Mouse (Mus musculus) lung, embryonic 14.5 days (tissue): Measurements from ENCODE around the gene Dmac1. TPM values are rescaled to one million over a fixed set of nuclear protein-coding genes. Genes with fewer than 3 reads are reported as not detected.

Source experiments
- ATAC-seq: fragments of 200-750 bp; cut with Nextera tagmentation; 2 replicates; pipeline ENCODE4 v1.8.0; 2017; ENCODE audit warnings: mild to moderate bottlenecking, moderate TSS enrichment, moderate library complexity; ENCODE audit not compliant: insufficient read depth
- DNase-seq: peaks from one replicate; pipeline ENCODE4 v3.0.0-alpha.2; 2015
- H3K27ac ChIP-seq: fragments of 300-500 bp; sonication (generic); 2 replicates; pipeline ENCODE4 v1.5.1; 2014; ENCODE audit warnings: low read depth, mild to moderate bottlenecking, moderate library complexity
- H3K27me3 ChIP-seq: fragments of 300-500 bp; sonication (generic); 2 replicates; pipeline ENCODE4 v1.6.1; 2014; ENCODE audit warnings: low read length, control low read depth; ENCODE audit not compliant: insufficient read depth
- H3K36me3 ChIP-seq: fragments of 300-500 bp; sonication (generic); 2 replicates; pipeline ENCODE4 v1.6.1; 2014; ENCODE audit warnings: control low read depth; ENCODE audit not compliant: insufficient read depth
- H3K4me1 ChIP-seq: fragments of 300-500 bp; sonication (generic); 2 replicates; pipeline ENCODE4 v1.6.1; 2014; ENCODE audit warnings: antibody characterized with exemption, control low read depth; ENCODE audit not compliant: insufficient read depth
- H3K4me2 ChIP-seq: fragments of 300-500 bp; sonication (generic); 2 replicates; pipeline ENCODE4 v1.6.1; 2014; ENCODE audit warnings: mild to moderate bottlenecking
- H3K4me3 ChIP-seq: fragments of 300-500 bp; sonication (generic); 2 replicates; pipeline ENCODE4 v1.5.1; 2014; ENCODE audit warnings: low read depth, low read length
- H3K9ac ChIP-seq: fragments of 300-500 bp; sonication (generic); 2 replicates; pipeline ENCODE4 v1.6.1; 2014
- H3K9me3 ChIP-seq: fragments of 300-500 bp; sonication (generic); 2 replicates; pipeline ENCODE4 v1.6.1; 2016; ENCODE audit warnings: low read depth, low read length, control low read depth
- CTCF ChIP-seq: IDR thresholded peaks from 2 replicates; pipeline ENCODE4 v1.5.1; 2016; ENCODE audit warnings: antibody characterized with exemption, low read depth
- WGBS: fragments of 180-500 bp; shearing (Covaris S2); extraction: QIAGEN DNeasy Blood & Tissue Kit; methylation state at CpG from one replicate; pipeline ENCODE4 v1.1.7; 2014; 5-methylcytosine and 5-hydroxymethylcytosine counted together
- polyA plus RNA-seq: library from polyadenylated mRNA; unstranded; fragments of >200 nt; fragmentation: Nextera tagmentation; extraction: Ambion mirVana; gene quantifications from 2 replicates; pipeline ENCODE4 v1.2.1, GENCODE M21; 2014

Dmac1 gene
- 124 and 125 TPM in 2 replicates for polyA plus RNA-seq

DNA sequence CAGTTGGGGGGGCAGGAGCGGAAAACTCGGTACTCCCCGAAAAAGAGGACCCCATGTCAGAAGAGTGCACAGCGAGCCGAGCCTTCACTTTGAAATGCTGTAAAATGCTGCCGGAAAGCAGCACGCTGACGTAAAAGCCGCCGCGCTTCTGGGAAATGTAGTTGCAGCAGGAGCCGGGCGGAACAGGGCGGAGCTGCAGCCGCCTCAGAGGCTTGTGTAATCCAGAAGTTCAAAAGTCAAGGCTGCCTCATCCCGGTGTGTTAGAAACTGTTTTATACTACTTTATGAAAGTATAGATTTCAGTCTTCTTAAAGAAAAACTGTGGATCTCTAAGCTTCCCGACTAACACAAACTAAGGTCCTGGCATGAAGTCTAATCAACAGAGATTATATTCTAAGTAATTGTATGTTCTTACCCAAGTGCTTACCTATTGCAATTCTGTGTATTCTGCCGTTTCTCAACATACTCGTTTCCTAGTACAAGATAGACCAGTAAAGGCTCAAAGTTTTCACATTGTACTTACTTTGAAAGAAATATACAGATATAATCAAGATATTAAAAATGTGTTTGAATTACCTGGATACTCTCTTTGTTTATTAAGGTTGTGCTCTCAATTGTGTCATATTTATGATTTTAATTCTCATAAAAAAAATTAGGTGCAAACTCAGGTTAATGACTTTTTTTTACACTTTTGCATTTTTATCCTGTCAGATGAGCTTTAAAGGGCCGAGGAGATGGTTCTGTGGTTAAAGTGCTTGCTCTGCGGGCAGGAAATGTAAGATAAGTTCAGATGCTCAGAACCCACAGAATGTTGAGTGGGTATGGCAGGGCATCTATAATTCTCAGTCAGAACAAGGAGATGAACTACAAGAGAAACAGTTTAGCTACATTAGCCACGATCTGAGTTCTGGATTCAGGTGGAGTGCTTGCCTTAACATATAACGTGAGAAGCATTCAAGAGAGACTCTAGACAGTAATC lies at the start of gene Dmac1:
Gene Dmac1 (minus strand): TSS at position 109 of the 979 bp plus-strand sequence.
- Histone ChIP-seq H3K27ac (peak within 1 kb of the TSS; percentile 60; the same call in 1 of the 2 replicates), H3K9ac (peak within 1 kb of the TSS; percentile 91), H3K36me3 (peaks cover 8% of the 10 kb centered on the region; the same call in 1 of the 2 replicates), H3K4me1 (no peaks in the 10 kb centered on the region), H3K27me3 (no peaks in the 10 kb centered on the region), H3K9me3 (peaks cover 2% of the 10 kb centered on the region; the same call in 1 of the 2 replicates), H3K4me3 (peak within 1 kb of the TSS; percentile 76), H3K4me2 (peak within 1 kb of the TSS; percentile 73)
- DNase-seq = peak; percentile 98
- ATAC-seq = peak; percentile 98
- no peak for TF ChIP-seq CTCF
- WGBS = 17% methylated on average over 23 of the region's 23 CpGs

DNA sequence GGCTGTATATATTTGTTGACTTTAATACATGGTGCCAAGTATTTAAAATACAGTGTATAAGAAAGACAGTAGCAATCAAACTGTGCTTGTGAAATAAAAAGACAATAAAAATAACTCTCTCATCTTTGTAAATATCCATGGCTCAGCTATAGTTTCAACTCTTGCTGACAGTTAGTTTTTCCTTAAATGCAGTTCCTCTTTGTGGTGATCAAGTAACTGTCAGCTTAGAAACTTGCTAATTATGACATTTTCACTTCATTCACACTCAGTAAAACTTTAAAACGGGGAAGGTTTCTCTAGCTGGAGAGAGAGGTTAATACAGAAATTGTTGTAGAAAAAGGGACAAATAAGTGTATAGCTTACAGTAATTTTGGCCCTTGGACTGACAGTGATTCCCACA lies 37.3 kb upstream of the Dmac1 start:
- Histone ChIP-seq H3K9ac (no peak overlapping the region), H3K4me3 (no peak overlapping the region), H3K4me2 (no peak overlapping the region), H3K4me1 (no peaks in the 10 kb centered on the region), H3K27me3 (no peaks in the 10 kb centered on the region), H3K27ac (no peak overlapping the region), H3K9me3 (0 out of 2 replicates have a peak, but pooled peaks cover under 1% of the 10 kb centered on the region), H3K36me3 (no peaks in the 10 kb centered on the region)
- no peak for TF ChIP-seq CTCF
- 67% methylated on average over 1 of the region's 1 CpGs for WGBS
- ATAC-seq (no peak), DNase-seq (no peak)

DNA sequence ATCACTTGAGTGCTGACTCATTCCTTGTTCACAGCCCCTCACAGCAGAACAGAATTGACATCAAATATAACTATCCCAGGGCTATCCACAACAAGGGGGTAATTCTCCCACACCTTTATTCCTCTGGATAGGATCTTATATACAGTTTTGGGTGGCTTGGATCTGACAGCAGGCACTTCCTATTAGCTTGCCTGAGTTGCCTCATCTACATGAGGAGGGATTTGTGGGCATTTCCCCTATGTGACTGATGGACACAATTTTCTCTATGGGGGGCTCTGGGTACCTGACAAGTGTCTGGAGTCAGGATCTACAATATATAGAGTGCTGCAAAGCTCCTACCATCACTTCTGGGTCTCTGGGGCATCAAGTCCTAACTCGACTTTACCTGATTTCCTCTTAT lies 36.9 kb upstream of the Dmac1 start:
- Histone ChIP-seq H3K4me2 (no peak overlapping the region), H3K4me1 (no peaks in the 10 kb centered on the region), H3K36me3 (no peaks in the 10 kb centered on the region), H3K9me3 (0 out of 2 replicates have a peak, but pooled peaks cover 3% of the 10 kb centered on the region), H3K27me3 (no peaks in the 10 kb centered on the region), H3K9ac (no peak overlapping the region), H3K27ac (no peak overlapping the region), H3K4me3 (no peak overlapping the region)
- ATAC-seq (no peak), DNase-seq (no peak)
- TF ChIP-seq CTCF = no peak
- WGBS = 77% methylated on average over 1 of the region's 1 CpGs

DNA sequence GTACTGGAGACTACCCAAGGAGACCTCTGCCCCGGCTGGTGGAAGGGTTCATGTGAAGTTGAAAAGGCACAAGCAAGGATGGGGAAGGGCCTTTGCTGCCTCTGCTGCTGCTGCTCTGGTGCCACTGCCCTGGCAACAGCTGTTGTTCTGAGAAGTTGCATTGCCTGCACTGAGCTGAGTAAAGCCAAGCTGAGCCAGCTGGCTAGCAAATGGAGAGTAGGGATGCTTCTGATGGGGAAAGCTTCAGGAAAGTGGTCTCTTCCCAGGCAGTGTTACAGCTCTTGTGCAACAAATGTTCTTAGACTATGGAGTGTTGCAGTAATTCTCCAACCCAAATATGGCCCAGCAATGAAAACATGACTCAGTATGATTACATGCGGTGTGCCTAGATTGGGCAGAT lies 33.8 kb upstream of the Dmac1 start:
- H3K9me3 ChIP-seq = 0 out of 2 replicates have a peak, but pooled peaks cover 3% of the 10 kb centered on the region
- no peak overlapping the region for H3K4me2 ChIP-seq
- no peak for TF ChIP-seq CTCF
- 87% methylated on average over 2 of the region's 2 CpGs for WGBS
- ATAC-seq (no peak), DNase-seq (no peak)
- H3K4me3 ChIP-seq = no peak overlapping the region
- H3K27ac ChIP-seq = peak overlapping the region; percentile 36; the same call in 1 of the 2 replicates
- no peak overlapping the region for H3K9ac ChIP-seq
- H3K36me3 ChIP-seq = no peaks in the 10 kb centered on the region
- H3K4me1 ChIP-seq = no peaks in the 10 kb centered on the region
- no peaks in the 10 kb centered on the region for H3K27me3 ChIP-seq

DNA sequence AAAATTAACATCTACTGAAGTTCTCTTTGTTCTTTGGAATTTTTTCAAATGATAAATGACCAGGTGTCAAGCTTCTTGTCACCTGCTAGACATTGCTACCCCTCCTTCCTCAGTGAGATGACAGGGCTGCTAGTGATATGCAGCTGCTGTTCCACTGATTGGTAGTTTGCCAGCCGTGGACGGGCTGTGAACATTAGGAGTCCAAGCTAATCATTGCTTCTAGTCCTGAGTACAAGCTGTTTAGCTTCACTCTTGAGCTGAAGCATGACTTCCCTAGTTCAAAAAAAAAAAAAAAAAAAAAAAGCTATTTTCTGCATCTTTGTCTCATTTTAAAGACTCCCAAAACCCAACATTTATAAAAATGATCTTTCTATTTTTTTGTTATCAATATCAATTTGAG lies 33.2 kb upstream of the Dmac1 start:
- H3K4me3 ChIP-seq = no peak overlapping the region
- no peak overlapping the region for H3K27ac ChIP-seq
- no peak overlapping the region for H3K4me2 ChIP-seq
- WGBS = 33% methylated on average over 2 of the region's 2 CpGs
- no peaks in the 10 kb centered on the region for H3K36me3 ChIP-seq
- DNase-seq (peak; percentile 79), ATAC-seq (peak; percentile 86)
- H3K4me1 ChIP-seq = no peaks in the 10 kb centered on the region
- 0 out of 2 replicates have a peak, but pooled peaks cover 3% of the 10 kb centered on the region for H3K9me3 ChIP-seq
- no peaks in the 10 kb centered on the region for H3K27me3 ChIP-seq
- no peak for TF ChIP-seq CTCF
- no peak overlapping the region for H3K9ac ChIP-seq

DNA sequence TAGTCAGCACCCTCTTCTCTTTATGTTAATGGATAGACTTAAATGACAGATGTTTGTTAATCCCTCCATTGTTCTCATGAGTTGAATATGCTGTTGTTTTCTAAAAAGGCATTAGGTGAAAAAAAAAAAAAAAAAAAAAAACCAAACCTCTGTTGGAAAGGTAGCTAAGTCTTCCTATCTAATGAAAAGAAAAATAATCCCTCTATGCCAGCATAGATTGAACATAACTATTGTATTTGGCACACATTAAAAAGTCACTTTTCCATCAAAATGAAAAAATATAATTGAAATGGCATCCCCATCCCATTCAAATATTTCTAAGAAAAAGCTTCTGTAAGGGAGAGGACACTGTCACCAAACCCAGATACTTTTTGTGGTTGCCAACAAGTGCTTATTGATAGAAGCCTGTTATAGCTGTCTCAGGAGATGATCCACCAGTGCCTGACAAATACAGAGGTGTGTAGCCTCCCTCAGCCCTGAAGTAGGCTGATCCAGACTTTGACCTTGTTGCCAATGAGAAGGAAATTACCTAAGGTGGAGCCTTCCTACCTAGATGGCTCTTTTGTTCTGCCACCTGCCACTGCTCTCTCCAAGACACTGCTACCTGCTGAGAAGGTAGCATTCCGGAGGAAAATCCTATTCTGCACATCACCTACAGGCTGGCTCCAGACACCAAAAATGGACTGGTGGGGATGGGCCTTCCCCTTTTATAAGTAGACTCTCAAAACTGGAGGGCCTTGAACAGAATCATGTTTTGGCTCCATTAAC lies 22.3 kb upstream of the Dmac1 start:
- no peak for TF ChIP-seq CTCF
- Histone ChIP-seq H3K9ac (no peak overlapping the region), H3K4me1 (no peaks in the 10 kb centered on the region), H3K36me3 (no peaks in the 10 kb centered on the region), H3K27ac (no peak overlapping the region), H3K4me2 (no peak overlapping the region), H3K9me3 (no peaks in the 10 kb centered on the region), H3K27me3 (no peaks in the 10 kb centered on the region), H3K4me3 (no peak overlapping the region)
- ATAC-seq (no peak), DNase-seq (no peak)
- WGBS = 81% methylated on average over 1 of the region's 1 CpGs
